Mouse (Mus musculus) spleen, adult 2 months (tissue): ENCODE results near the gene Slc35e2.

Source experiments
- CTCF ChIP-seq: fragments of 200-500 bp; IDR thresholded peaks from 2 replicates; pipeline ENCODE4 v1.5.1; 2011; ENCODE audit warnings: mild to moderate bottlenecking, inconsistent platforms; ENCODE audit not compliant: insufficient read depth, insufficient read length, insufficient replicate concordance; ENCODE audit errors: extremely low read depth
- POLR2A ChIP-seq: fragments of 200-500 bp; IDR thresholded peaks from 2 replicates; pipeline ENCODE4 v1.6.1; 2011; ENCODE audit warnings: low read depth, low read length, inconsistent platforms

DNA sequence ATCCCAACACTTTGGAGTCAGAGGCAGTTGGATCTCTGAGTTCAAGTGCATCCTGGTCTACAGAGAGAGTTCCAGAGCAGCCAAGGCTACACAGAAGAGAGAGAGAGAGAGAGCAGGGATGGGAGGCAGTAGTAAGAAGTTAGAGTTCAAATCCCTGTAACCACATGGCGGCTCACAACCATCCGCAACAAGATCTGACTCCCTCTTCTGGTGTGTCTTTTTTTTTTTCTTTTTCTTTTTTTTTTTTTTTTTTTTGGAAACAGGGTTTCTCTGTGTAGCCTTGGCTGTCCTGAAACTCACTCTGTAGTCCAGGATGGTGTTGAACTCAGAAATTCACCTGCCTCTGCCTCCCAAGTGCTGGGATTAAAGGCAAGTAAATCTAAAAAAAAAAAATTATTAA, 70.9 kb downstream of the Slc35e2 start:
- TF ChIP-seq CTCF (no peak), POLR2A (no peak)
